Comparison of ENCODE assay signal across 1 mouse cellular context in the genomic region with DNA sequence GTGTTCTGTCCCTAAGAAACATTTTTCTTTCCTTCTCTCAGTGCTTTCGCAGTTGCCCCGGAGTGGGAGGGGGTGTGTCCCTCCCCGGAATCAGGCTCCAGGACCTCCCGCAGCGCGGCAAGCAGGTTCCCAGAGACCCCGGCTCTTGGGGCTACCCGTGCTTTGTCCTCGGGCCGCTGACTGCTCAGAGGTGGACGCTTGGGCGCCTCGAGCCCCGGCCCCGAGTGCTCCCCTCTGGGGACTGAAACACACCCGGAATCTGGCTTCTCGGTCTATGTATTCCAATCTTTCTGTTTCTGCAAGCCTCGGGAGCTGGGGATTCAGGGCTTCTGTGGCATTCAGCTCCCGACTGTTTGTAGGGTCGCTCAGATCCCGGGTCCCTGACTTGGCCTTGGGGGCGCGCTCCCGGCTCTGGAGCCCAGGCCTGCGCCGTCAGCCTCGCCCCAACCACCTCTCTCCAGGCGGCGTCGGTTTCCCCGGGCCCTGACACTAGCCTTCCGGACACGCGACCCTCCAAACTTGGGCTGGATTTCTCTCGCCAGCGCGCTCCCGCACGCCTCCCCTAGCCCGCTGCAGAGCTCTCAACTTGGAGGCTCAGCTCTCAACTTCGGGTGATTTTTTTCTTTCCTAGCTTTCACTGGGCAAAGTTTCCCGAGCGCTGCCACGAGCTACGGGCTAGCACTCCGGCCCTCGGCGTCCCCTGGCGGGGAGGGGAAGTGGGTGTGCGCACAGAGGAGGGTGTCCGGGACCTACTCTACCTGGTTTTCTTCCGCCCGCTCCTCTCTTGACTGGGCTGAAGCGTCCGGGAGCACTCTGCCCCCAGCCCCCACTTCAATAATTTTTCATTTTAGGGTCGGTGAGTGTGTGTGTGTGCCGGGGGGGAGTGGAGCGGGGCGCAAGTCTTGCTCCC.
TF ChIP-seq lines count a peak whose summit lies in the region.

No protein-coding gene starts in this region.

TF ChIP-seq in CH12.LX, 34 proteins besides CTCF, POLR2A, EP300 and RAD21 (continued from another document):
- TF ChIP-seq BHLHE40 (IDR thresholded peaks at IDR 0.05; ENCODE audit: low read depth, low read length) (peak; percentile 54; the same call in 1 of the 2 replicates), MAZ (IDR thresholded peaks at IDR 0.05; ENCODE audit: low read depth, low read length) (peak; percentile 81; the same call in 1 of the 2 replicates), SIN3A (IDR thresholded peaks at IDR 0.05; ENCODE audit: low read length) (peak; percentile 2; the same call in 1 of the 2 replicates), MEF2A (IDR thresholded peaks at IDR 0.05; ENCODE audit: borderline replicate concordance, low read depth, low read length) (0 out of 2 replicates have a peak, but pooled peaks have one; percentile 42), MXI1 (IDR thresholded peaks at IDR 0.05; ENCODE audit: low read depth, low read length) (peak; percentile 47), NELFE (IDR thresholded peaks at IDR 0.05; ENCODE audit: low read depth, low read length) (no peak), CHD2 (IDR thresholded peaks at IDR 0.05; ENCODE audit: low read length) (no peak), ELF1 (IDR thresholded peaks at IDR 0.05; ENCODE audit: low read depth, low read length) (peak; percentile 58), ETS1 (conservative IDR thresholded peaks at IDR 0.05; ENCODE audit: low read depth, low read length) (0 out of 2 replicates have a peak, but pooled peaks have one; percentile 19), MAX (IDR thresholded peaks at IDR 0.05; ENCODE audit: low read length) (peak; percentile 69), ZNF384 (IDR thresholded peaks at IDR 0.05; ENCODE audit: low read depth, low read length) (peak; percentile 33; the same call in 1 of the 2 replicates), NRF1 (IDR thresholded peaks at IDR 0.05; ENCODE audit: low read depth, low read length) (no peak), GABPA (IDR thresholded peaks at IDR 0.05; ENCODE audit: insufficient replicate concordance, low read depth, low read length) (no peak), JUN (IDR thresholded peaks at IDR 0.05; ENCODE audit: insufficient read depth, low read depth, low read length) (no peak), SMC3 (IDR thresholded peaks at IDR 0.05; ENCODE audit: low read depth, low read length) (peak; percentile 36), HCFC1 (IDR thresholded peaks at IDR 0.05; ENCODE audit: low read depth, low read length) (peak; percentile 46; the same call in 1 of the 2 replicates), JUND (conservative IDR thresholded peaks at IDR 0.05; ENCODE audit: low read depth, low read length) (no peak), KAT2A (IDR thresholded peaks at IDR 0.05; ENCODE audit: insufficient replicate concordance, low read length) (no peak), USF1 (IDR thresholded peaks at IDR 0.05; ENCODE audit: low read depth, low read length) (no peak), MYC (IDR thresholded peaks at IDR 0.05; ENCODE audit: low read depth, low read length) (peak; percentile 74; the same call in 1 of the 2 replicates), POLR2AphosphoS2 (IDR thresholded peaks at IDR 0.05; ENCODE audit: low read depth, low read length) (no peak), ZKSCAN1 (IDR thresholded peaks at IDR 0.05; ENCODE audit: borderline replicate concordance, low read depth, low read length) (no peak), UBTF (IDR thresholded peaks at IDR 0.05; ENCODE audit: low read depth, low read length) (peak; percentile 97), USF2 (conservative IDR thresholded peaks at IDR 0.05; ENCODE audit: low read depth, low read length) (no peak)
TF ChIP-seq in CH12.LX: peak in this region for 13.
